Mouse (Mus musculus): ENCODE results near the gene Tnrc6b.

- TF ChIP-seq CTCF (IDR thresholded peaks at IDR 0.05; ENCODE audit: insufficient read depth, low read depth, low read length) (no peak), POLR2A (IDR thresholded peaks at IDR 0.05; ENCODE audit: insufficient read depth, low read depth, low read length) (no peak)
Observed at GRCm38 (mm10) chr15:80717431-80717830, 6.3 kb downstream of the Tnrc6b start.
